Mouse (Mus musculus): ENCODE measurements around the gene Dop1b.

GRCm38 (mm10) chr16:93684441-93684840 lies 27.3 kb upstream of the Dop1b start:
- TF ChIP-seq POLR2A (IDR thresholded peaks at IDR 0.05; ENCODE audit: low read depth, low read length) (no peak), CTCF (IDR thresholded peaks at IDR 0.05; ENCODE audit: borderline replicate concordance, insufficient read depth, low read length) (no peak)

Data from embryonic fibroblast, embryonic 13.5 days (primary cell).